Mouse (Mus musculus) kidney, adult 2 months (tissue): ENCODE results near the gene Zfp462.

Experiments
- CTCF ChIP-seq: fragments of 200-500 bp; conservative IDR thresholded peaks from 2 replicates; pipeline ENCODE4 v1.5.1; 2011; ENCODE audit warnings: low read depth, mild to moderate bottlenecking, control low read depth, low read length, moderate library complexity, mixed read lengths; ENCODE audit not compliant: insufficient read depth, insufficient read length
- POLR2A ChIP-seq: fragments of 200-500 bp; IDR thresholded peaks from one replicate; pipeline ENCODE4 v1.6.1; 2011; ENCODE audit warnings: low read depth, low read length, control low read depth

DNA sequence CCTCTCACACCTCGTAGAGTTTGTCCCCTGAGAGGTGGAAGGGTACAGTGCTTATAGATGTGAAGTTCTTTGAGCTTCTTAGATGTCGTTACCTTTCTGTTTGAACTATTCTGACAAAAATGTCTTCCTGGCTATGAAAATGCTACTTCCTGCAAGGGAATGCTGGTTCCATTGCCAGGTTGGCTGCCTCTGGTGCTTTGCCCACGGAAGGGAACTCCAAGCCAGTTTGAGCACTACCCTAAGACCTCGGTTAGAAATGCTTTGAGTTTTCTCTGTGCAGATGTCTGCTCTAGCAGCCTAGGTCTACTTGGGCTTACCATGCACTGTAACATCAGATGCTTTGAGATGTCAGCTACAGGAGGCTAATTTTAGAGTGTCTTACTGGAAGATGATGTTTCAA, 17.3 kb downstream of the Zfp462 start:
- TF ChIP-seq CTCF (no peak), POLR2A (no peak)
